Mouse (Mus musculus): ENCODE results near the gene Adam8. TPM values are rescaled to one million over a fixed set of nuclear protein-coding genes. Genes with fewer than 3 reads are reported as not detected.

Gene Adam8
- polyA plus RNA-seq, 1 experiment from 2014 or later: 0.27 TPM

DNA sequence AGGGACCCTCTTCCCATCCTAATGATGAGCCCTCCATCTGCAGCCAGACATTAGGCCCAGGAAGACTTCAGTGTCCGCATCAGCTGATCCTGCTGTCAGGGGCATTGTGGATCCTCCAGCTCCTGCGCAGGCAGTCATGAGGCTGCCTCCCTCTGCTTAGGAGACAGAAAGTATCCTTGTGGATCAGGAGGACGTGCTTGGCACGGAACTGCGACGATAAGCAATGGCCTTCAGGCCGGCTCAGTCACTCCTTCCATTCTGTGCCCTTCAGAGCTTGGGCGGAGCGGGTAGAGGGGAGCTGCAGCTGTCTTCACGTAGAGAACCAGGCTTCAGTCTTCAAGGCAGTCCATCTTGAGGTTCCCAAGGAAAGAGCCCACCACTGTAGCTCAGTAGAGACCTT, 31.2 kb downstream of the Adam8 start:
- no peak overlapping the region for H3K4me3 ChIP-seq (replicated peaks)
- no peak for ATAC-seq (ENCODE audit: low read depth)
- no peak overlapping the region for H3K27ac ChIP-seq
- H3K9ac ChIP-seq: no peak overlapping the region
- no peaks in the 10 kb centered on the region for H3K9me3 ChIP-seq (replicated peaks)
- H3K4me1 ChIP-seq (replicated peaks): peaks cover 8% of the 10 kb centered on the region
- WGBS (ENCODE audit: insufficient replicate concordance): 71% methylated on average over 10 of the region's 10 CpGs
- H3K36me3 ChIP-seq: no peaks in the 10 kb centered on the region
- no peak overlapping the region for H3K4me2 ChIP-seq
- peaks cover 29% of the 10 kb centered on the region for H3K27me3 ChIP-seq
- no peak for DNase-seq

DNA sequence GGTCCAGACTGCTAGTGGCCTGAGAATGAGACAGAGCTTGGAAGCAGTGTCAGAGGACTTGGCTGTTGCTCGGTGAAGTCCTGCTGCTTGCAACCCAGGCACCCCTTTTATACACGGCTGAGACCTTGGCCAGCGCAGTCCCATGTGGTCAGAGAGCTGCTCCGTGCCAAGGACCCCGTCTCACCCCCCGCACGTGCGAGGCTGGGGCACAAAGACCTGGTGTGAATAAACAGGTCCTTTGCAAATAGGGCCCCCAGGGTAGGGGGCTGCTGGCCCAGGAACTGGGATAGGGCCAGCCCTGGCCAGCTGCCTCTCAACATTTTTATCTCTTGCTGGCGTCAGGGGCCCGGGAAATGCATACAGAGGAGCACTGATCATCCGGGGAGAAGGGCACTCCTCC, 34.4 kb downstream of the Adam8 start:
- H3K4me3 ChIP-seq (replicated peaks): no peak overlapping the region
- H3K27ac ChIP-seq: no peak overlapping the region
- H3K27me3 ChIP-seq: peaks cover 29% of the 10 kb centered on the region
- no peaks in the 10 kb centered on the region for H3K9me3 ChIP-seq (replicated peaks)
- ATAC-seq (ENCODE audit: low read depth): no peak
- no peaks in the 10 kb centered on the region for H3K36me3 ChIP-seq
- peaks cover 20% of the 10 kb centered on the region for H3K4me1 ChIP-seq (replicated peaks)
- 24% methylated on average over 11 of the region's 11 CpGs for WGBS (ENCODE audit: insufficient replicate concordance)
- no peak overlapping the region for H3K4me2 ChIP-seq
- DNase-seq: no peak
- H3K9ac ChIP-seq: no peak overlapping the region

DNA sequence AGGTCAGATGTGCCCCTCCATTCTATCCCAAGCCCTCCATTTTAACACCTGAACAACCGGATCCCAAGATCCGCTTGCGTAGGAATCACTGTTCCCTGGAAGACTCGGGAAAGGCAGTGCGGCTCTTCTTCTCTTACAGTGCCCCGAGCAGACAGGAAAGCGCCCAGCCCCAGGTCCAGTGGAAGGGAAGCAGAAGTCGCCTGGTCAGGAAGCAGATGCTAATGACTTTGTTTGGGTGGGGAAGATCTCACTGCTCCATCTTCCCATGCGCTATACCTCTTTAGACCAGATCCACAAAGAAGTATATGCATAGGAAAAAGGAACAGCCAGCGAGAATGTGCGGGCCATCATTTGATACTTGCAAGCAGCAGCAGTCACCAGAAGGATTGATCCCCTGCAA, 34.9 kb downstream of the Adam8 start:
- Histone ChIP-seq H3K27ac (no peak overlapping the region), H3K27me3 (peaks cover 29% of the 10 kb centered on the region), H3K36me3 (no peaks in the 10 kb centered on the region), H3K9ac (no peak overlapping the region), H3K9me3 (replicated peaks) (no peaks in the 10 kb centered on the region), H3K4me1 (replicated peaks) (peaks cover 20% of the 10 kb centered on the region), H3K4me2 (no peak overlapping the region), H3K4me3 (replicated peaks) (no peak overlapping the region)
- 14% methylated on average over 11 of the region's 11 CpGs for whole genome bisulfite sequencing (ENCODE audit: insufficient replicate concordance)
- DNase-seq: no peak
- ATAC-seq (ENCODE audit: low read depth): no peak

DNA sequence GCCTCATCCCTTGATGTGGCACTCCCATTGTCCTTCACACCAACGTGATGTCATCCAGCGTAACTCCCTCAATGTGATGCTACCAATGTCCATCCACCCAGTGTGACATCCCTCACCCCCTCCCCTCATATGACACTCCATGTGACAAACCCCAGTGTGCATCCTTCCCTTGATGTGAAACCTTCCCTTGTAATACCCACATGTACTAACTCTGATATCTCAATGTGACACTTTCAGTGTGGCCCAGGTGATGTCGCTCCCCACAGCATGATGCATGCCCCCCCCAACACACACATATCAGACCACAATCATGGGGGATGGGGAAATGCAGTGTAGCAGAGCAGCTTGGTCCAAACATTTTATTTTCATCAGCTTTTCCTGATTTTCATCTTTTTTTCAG, 35.7 kb downstream of the Adam8 start:
- ATAC-seq (ENCODE audit: low read depth): no peak
- Histone ChIP-seq H3K27me3 (peaks cover 29% of the 10 kb centered on the region), H3K4me3 (replicated peaks) (no peak overlapping the region), H3K27ac (no peak overlapping the region), H3K9me3 (replicated peaks) (no peaks in the 10 kb centered on the region), H3K36me3 (no peaks in the 10 kb centered on the region), H3K9ac (no peak overlapping the region), H3K4me2 (no peak overlapping the region), H3K4me1 (replicated peaks) (peaks cover 23% of the 10 kb centered on the region)
- 73% methylated on average over 3 of the region's 3 CpGs for WGBS (ENCODE audit: insufficient replicate concordance)
- no peak for DNase-seq

DNA sequence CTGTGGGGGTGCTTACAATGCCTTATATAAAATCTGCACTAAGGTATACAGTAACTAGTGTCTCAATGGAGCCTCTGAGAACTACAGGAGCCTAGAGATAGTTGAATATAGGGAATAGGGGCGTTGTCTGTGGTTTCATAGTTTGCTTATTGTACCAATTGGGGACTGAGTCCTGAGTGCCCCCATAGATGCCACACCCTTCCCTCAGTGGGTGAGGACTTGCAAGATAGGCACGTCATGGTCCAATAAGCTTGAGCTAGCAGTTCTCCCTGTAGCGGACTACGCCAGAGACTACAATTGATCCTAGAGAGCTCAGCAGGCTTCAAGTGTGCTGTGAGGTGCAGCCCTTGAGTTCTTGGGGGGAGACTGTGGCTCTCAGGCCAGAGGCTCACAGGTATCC, 36.9 kb downstream of the Adam8 start:
- Histone ChIP-seq H3K4me2 (no peak overlapping the region), H3K27me3 (peaks cover 29% of the 10 kb centered on the region), H3K9me3 (replicated peaks) (no peaks in the 10 kb centered on the region), H3K4me3 (replicated peaks) (no peak overlapping the region), H3K4me1 (replicated peaks) (peaks cover 28% of the 10 kb centered on the region), H3K27ac (no peak overlapping the region), H3K36me3 (no peaks in the 10 kb centered on the region), H3K9ac (no peak overlapping the region)
- no peak for DNase-seq
- peak; percentile 76 for ATAC-seq (ENCODE audit: low read depth)
- WGBS (ENCODE audit: insufficient replicate concordance): 37% methylated on average over 4 of the region's 4 CpGs

DNA sequence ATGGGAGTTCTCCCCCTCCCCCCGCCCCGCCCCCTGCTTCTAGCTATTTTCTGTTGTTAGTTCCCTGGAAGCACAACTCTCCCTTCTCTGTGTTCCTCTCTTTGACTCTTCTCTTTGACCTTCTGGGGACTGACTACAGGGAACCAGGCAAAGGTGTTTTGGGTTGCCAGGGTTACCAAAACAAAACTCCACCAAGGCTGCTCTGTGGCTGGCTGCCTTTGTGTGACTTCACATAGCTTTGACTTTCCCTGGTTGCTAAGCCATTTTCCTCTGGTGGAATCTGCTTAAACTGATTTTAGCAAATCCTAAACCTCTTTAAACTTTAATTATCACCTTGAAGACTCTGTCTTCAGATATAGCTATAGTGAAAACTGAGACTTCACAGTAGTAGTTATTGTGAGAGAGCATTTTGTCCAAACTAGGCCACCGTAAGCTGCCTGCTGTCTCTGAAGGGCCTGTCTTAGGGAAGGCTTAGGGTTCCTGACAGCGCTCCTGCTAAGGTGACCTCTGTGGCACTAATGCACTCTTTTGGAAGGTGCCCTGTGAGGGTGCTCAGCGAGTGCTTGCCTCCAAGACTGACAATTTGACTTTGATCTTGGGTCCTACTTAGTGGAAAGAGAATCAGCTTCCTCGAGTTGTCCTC, 40.2 kb downstream of the Adam8 start:
- ATAC-seq (ENCODE audit: low read depth) (no peak), DNase-seq (no peak)
- 65% methylated on average over 6 of the region's 6 CpGs for WGBS (ENCODE audit: insufficient replicate concordance)
- no peak overlapping the region for H3K27ac ChIP-seq
- peaks cover 39% of the 10 kb centered on the region for H3K4me1 ChIP-seq (replicated peaks)
- no peak overlapping the region for H3K9ac ChIP-seq
- no peak overlapping the region for H3K4me3 ChIP-seq (replicated peaks)
- H3K27me3 ChIP-seq: peaks cover 31% of the 10 kb centered on the region
- no peaks in the 10 kb centered on the region for H3K36me3 ChIP-seq
- no peaks in the 10 kb centered on the region for H3K9me3 ChIP-seq (replicated peaks)
- peak overlapping the region; percentile 90 for H3K4me2 ChIP-seq

DNA sequence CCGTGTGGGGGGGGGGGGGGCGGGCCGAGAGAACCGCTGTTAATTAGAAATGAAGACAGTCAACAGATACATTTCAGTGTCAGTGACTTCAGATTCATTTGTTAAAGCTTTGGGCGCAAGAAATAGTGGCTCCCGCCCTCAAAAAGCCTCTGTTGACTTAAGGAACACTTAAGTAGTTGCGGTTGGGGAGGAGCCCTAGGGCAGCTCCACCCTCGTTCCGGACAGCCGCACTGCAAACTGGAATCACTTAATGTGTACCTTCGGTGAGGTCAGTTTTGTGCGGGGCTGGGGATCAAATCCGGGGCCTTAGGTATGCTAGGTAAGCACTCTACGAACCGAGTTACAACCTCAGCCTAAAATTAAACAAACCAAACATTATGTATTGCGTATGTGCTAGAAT, 41.3 kb downstream of the Adam8 start:
- peak overlapping the region; percentile 65 for H3K4me3 ChIP-seq (replicated peaks)
- ATAC-seq (ENCODE audit: low read depth) (peak; percentile 35; the same call in 1 of the 2 replicates), DNase-seq (no peak)
- peak overlapping the region; percentile 64 for H3K9ac ChIP-seq
- H3K27me3 ChIP-seq: peaks cover 34% of the 10 kb centered on the region
- peaks cover 30% of the 10 kb centered on the region for H3K4me1 ChIP-seq (replicated peaks)
- WGBS (ENCODE audit: insufficient replicate concordance): 4% methylated on average over 16 of the region's 16 CpGs
- no peaks in the 10 kb centered on the region for H3K36me3 ChIP-seq
- peak overlapping the region; percentile 90 for H3K4me2 ChIP-seq
- no peak overlapping the region for H3K27ac ChIP-seq
- no peaks in the 10 kb centered on the region for H3K9me3 ChIP-seq (replicated peaks)

DNA sequence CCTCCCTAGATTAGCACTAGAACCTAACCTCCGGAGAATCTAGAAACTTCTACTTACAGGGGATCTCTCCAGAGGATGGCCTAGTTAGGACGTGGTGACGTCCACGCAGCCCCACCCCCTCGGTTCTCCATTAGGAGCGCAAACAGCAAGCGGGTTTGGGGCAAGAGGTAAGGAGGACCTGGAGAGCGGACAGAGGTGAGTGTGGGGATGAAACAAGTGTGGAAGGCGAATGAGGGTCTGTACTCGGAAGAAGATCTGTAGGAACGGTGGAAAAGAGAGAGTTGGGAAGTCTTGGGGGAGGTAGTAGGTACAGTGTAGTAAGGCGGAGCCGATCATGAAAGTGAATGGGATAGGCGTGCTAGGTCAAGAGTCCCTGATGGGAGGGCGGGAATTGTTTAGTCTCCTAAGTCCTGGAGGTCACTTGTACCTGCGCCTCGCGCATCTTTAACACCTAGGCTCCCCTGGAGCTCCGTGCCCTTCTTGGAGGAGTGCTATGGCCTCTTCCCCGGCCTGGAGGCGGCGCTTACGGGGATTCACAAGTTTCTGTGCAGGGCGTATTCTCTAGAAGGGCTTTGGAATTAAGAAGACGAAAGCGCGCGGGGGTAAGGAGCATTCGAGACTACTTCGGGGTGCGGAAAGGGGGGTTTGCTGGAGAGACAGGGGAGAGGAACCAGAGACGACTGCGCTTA, 41.9 kb downstream of the Adam8 start:
- H3K27ac ChIP-seq: peak overlapping the region; percentile 23; the same call in 1 of the 2 replicates
- H3K4me3 ChIP-seq (replicated peaks): peak overlapping the region; percentile 65
- peaks cover 24% of the 10 kb centered on the region for H3K4me1 ChIP-seq (replicated peaks)
- no peaks in the 10 kb centered on the region for H3K36me3 ChIP-seq
- peak overlapping the region; percentile 90 for H3K4me2 ChIP-seq
- peak; percentile 80 for ATAC-seq (ENCODE audit: low read depth)
- WGBS (ENCODE audit: insufficient replicate concordance): under 1% methylated on average over 33 of the region's 33 CpGs
- H3K9ac ChIP-seq: peak overlapping the region; percentile 64
- H3K9me3 ChIP-seq (replicated peaks): no peaks in the 10 kb centered on the region
- DNase-seq: peak; percentile 49
- H3K27me3 ChIP-seq: peaks cover 40% of the 10 kb centered on the region

DNA sequence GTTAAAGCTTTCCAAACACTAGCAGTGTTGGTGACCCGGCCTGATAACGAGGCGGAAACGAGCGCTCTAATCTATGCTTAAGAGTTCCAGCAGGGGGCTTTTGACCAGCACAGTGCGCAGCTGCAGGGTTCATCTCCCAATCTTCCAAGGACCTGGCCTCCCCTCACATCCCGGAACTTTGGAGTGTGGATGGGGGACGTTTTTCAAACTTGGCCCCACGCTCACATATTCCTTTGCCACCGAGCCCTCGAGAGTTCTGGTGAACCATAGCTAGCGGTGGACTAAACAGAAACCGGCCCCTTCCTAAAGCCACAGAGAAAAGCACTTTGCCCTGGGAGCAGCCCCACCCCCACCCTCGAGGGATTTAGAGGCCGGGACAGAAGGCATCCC, 42.5 kb downstream of the Adam8 start:
- peaks cover 19% of the 10 kb centered on the region for H3K4me1 ChIP-seq (replicated peaks)
- ATAC-seq (ENCODE audit: low read depth): peak; percentile 70
- H3K4me3 ChIP-seq (replicated peaks): peak overlapping the region; percentile 65
- no peaks in the 10 kb centered on the region for H3K9me3 ChIP-seq (replicated peaks)
- H3K27me3 ChIP-seq: peaks cover 45% of the 10 kb centered on the region
- DNase-seq: peak; percentile 29
- H3K9ac ChIP-seq: peak overlapping the region; percentile 64
- H3K36me3 ChIP-seq: no peaks in the 10 kb centered on the region
- peak overlapping the region; percentile 90 for H3K4me2 ChIP-seq
- under 1% methylated on average over 15 of the region's 15 CpGs for WGBS (ENCODE audit: insufficient replicate concordance)
- no peak overlapping the region for H3K27ac ChIP-seq

DNA sequence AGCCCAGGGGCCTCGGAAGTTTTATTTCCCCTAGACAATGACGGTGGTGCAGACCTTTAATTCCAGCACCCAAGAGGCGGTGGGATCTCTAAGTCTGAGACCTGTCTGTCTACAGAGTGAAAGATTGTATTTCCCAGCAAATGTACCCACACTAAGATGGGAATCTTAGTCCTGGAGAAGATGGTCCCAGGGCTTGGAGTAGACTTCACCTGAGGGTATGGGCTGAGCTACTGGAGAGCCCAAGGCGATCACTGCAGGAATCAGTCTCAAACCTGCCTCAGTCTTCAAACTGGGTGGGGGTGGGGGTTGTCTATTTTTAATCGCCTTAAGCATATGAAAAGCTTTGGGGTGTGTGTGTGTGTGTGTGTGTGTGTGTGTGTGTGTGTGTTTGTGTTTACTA, 46.3 kb downstream of the Adam8 start:
- H3K4me1 ChIP-seq (replicated peaks): peaks cover 17% of the 10 kb centered on the region

DNA sequence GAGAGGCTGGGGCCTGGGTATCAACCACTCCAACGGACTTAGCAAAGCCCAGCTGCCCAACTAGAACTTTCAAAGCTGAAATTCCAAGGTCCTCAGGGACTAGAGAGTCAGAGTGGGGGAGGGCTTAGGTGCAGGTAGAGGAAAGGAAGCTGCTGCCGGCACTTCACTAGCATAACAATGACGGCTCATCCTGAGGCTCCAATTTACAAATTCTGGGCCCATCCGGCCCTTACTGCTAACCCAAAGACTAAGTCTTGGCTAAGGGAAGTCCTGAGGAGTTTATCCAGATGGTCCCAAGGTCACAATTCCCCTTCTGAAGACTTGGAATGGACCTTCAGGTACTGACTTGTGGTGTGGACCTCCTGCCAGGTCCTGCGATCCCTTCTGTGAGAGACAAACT, 46.8 kb downstream of the Adam8 start:
- H3K27me3 ChIP-seq: peaks cover 89% of the 10 kb centered on the region
- no peak for DNase-seq
- no peaks in the 10 kb centered on the region for H3K36me3 ChIP-seq
- H3K9me3 ChIP-seq (replicated peaks): no peaks in the 10 kb centered on the region
- H3K4me2 ChIP-seq: no peak overlapping the region
- no peak for ATAC-seq (ENCODE audit: low read depth)
- H3K27ac ChIP-seq: no peak overlapping the region
- 8% methylated on average over 5 of the region's 5 CpGs for WGBS (ENCODE audit: insufficient replicate concordance)
- H3K9ac ChIP-seq: no peak overlapping the region
- peaks cover 13% of the 10 kb centered on the region for H3K4me1 ChIP-seq (replicated peaks)
- no peak overlapping the region for H3K4me3 ChIP-seq (replicated peaks)

More for the DNA sequence above, 46.3 kb downstream of the Adam8 start:
- Histone ChIP-seq H3K27me3 (peaks cover 84% of the 10 kb centered on the region), H3K4me2 (no peak overlapping the region), H3K27ac (no peak overlapping the region), H3K9me3 (replicated peaks) (no peaks in the 10 kb centered on the region), H3K4me3 (replicated peaks) (no peak overlapping the region), H3K36me3 (no peaks in the 10 kb centered on the region), H3K9ac (no peak overlapping the region)
- 26% methylated on average over 5 of the region's 5 CpGs for WGBS (ENCODE audit: insufficient replicate concordance)
- ATAC-seq (ENCODE audit: low read depth) (no peak), DNase-seq (no peak)

Data from liver, embryonic 13.5 days (tissue).